Mouse (Mus musculus) right cerebral cortex, adult 2 months (tissue): ENCODE results near the gene Gna15.

Experiments used
- DNase-seq, 2 experiments: peaks; one replicate each; pipeline ENCODE4 v3.0.0; 2021 to 2022; ENCODE audit warnings: low spot score in 2 of 2

Gna15 gene

GRCm38 (mm10) chr10:81467670-81468235 is 56.3 kb downstream of the Gna15 start:
- DNase-seq = no peak

GRCm38 (mm10) chr10:81466881-81467280 is 57.1 kb downstream of the Gna15 start:
- DNase-seq = no peak

- DNase-seq = no peak
Observed at GRCm38 (mm10) chr10:81466066-81466465, 58.0 kb downstream of the Gna15 start.

GRCm38 (mm10) chr10:81465265-81465645 is 58.8 kb downstream of the Gna15 start:
- no peak for DNase-seq

- no peak for DNase-seq
Observed at GRCm38 (mm10) chr10:81464405-81465264, 59.4 kb downstream of the Gna15 start.

- peak in 1 of 2 experiments; percentile 4 for DNase-seq
Observed at GRCm38 (mm10) chr10:81463531-81463930, 60.5 kb downstream of the Gna15 start.

GRCm38 (mm10) chr10:81462917-81463316 is 61.1 kb downstream of the Gna15 start:
- peak; percentile 5 to 6 for DNase-seq

GRCm38 (mm10) chr10:81462415-81462804 is 61.6 kb downstream of the Gna15 start:
- peak; percentile 5 to 16 for DNase-seq

GRCm38 (mm10) chr10:81461673-81462414 is 62.2 kb downstream of the Gna15 start:
- peak; percentile 4 to 6 for DNase-seq

- no peak for DNase-seq
Observed at GRCm38 (mm10) chr10:81460951-81461350, 63.1 kb downstream of the Gna15 start.

- peak; percentile 8 to 10 for DNase-seq
Observed at GRCm38 (mm10) chr10:81460471-81460870, 63.6 kb downstream of the Gna15 start.

- DNase-seq = no peak
Observed at GRCm38 (mm10) chr10:81459399-81459798, 64.6 kb downstream of the Gna15 start.

- DNase-seq = peak in 1 of 2 experiments; percentile 7
Observed at GRCm38 (mm10) chr10:81458267-81458666, 65.8 kb downstream of the Gna15 start.

GRCm38 (mm10) chr10:81457624-81458023 is 66.4 kb downstream of the Gna15 start:
- DNase-seq = peak in 1 of 2 experiments; percentile 10

GRCm38 (mm10) chr10:81456983-81457563 is 67.0 kb downstream of the Gna15 start:
- no peak for DNase-seq

- DNase-seq = peak in 1 of 2 experiments; percentile 2
Observed at GRCm38 (mm10) chr10:81455181-81455895, 68.7 kb downstream of the Gna15 start, which contains the start of gene Nfic. Nfic (minus strand) TSS chr10:81455635.

- peak in 1 of 2 experiments; percentile 3 for DNase-seq
Observed at GRCm38 (mm10) chr10:81454106-81454505, 69.9 kb downstream of the Gna15 start.

GRCm38 (mm10) chr10:81452947-81453288 is 71.1 kb downstream of the Gna15 start:
- DNase-seq = no peak
